Mouse (Mus musculus): ENCODE measurements around the gene Dnase1. TPM values are rescaled to one million over a fixed set of nuclear protein-coding genes. Genes with fewer than 3 reads are reported as not detected.

Dnase1 gene
- total and polyA plus RNA-seq, 3 experiments, result 0.81 to 7.7 TPM; not detected in 1

GRCm38 (mm10) chr16:4041646-4042045, 4.9 kb downstream of the Dnase1 start:
- no peak overlapping the region for H3K9ac ChIP-seq (ENCODE audit: control insufficient read depth, low read depth, low read length, poor library complexity, severe bottlenecking)
- no peaks in the 10 kb centered on the region for H3K79me2 ChIP-seq (ENCODE audit: control insufficient read depth, insufficient read depth, low read length, poor library complexity)
- peaks cover 0 to 4% of the 10 kb centered on the region in 2 experiments; a peak in 2 of 4 replicates for H3K36me3 ChIP-seq (ENCODE audit: control insufficient read depth in 1 of 2, insufficient read depth in 2 of 2, low read length in 2 of 2)
- H3K4me3 ChIP-seq (ENCODE audit: control insufficient read depth in 1 of 2, insufficient read depth in 1 of 2, low read depth in 2 of 2, low read length in 2 of 2), result no peak overlapping the region
- H3K27ac ChIP-seq (ENCODE audit: control insufficient read depth, low read depth, low read length), result no peak overlapping the region
- no peaks in the 10 kb centered on the region for H3K4me1 ChIP-seq (ENCODE audit: control insufficient read depth in 1 of 2, insufficient read depth in 2 of 2, low read length in 2 of 2)
- H3K27me3 ChIP-seq (ENCODE audit: control insufficient read depth in 1 of 2, insufficient read depth in 2 of 2, low read length in 2 of 2), result no peaks in the 10 kb centered on the region
- no peak for DNase-seq (ENCODE audit: low read depth, low spot score)
- no peaks in the 10 kb centered on the region for H3K9me3 ChIP-seq (replicated peaks; ENCODE audit: insufficient read depth, low read length)
- no peak for TF ChIP-seq USF1 (IDR thresholded peaks at IDR 0.05; ENCODE audit: low read depth, low read length)
- TF ChIP-seq GATA1 (IDR thresholded peaks at IDR 0.05; ENCODE audit: low read depth, low read length), result no peak
- no peak for TF ChIP-seq ZKSCAN1 (IDR thresholded peaks at IDR 0.05; ENCODE audit: low read depth, low read length)
- TF ChIP-seq NRF1 (IDR thresholded peaks at IDR 0.05; ENCODE audit: insufficient read depth, low read depth, low read length, poor library complexity, severe bottlenecking), result no peak
- no peak for TF ChIP-seq POLR2AphosphoS5 (IDR thresholded peaks at IDR 0.05; ENCODE audit: borderline replicate concordance, low read depth, low read length)
- TF ChIP-seq CHD2 (IDR thresholded peaks at IDR 0.05; ENCODE audit: low read length), result no peak
- TF ChIP-seq RCOR1 (IDR thresholded peaks at IDR 0.05; ENCODE audit: low read depth, low read length), result no peak
- no peak for TF ChIP-seq MAZ (IDR thresholded peaks at IDR 0.05; ENCODE audit: low read depth, low read length)
- TF ChIP-seq SIN3A (IDR thresholded peaks at IDR 0.05; ENCODE audit: low read length), result no peak
- no peak for TF ChIP-seq CTCF (IDR thresholded peaks at IDR 0.05 in 2 of 3, conservative IDR thresholded peaks at IDR 0.05 in 1 of 3; ENCODE audit: control insufficient read depth in 1 of 3, insufficient read depth in 1 of 3, low read depth in 2 of 3, low read length in 3 of 3, poor library complexity in 1 of 3, severe bottlenecking in 1 of 3)
- no peak for TF ChIP-seq MYB (IDR thresholded peaks at IDR 0.05; ENCODE audit: low read depth, low read length)
- TF ChIP-seq TBP (IDR thresholded peaks at IDR 0.05; ENCODE audit: low read depth, low read length), result no peak
- TF ChIP-seq TAL1 (IDR thresholded peaks at IDR 0.05; ENCODE audit: low read length), result no peak
- TF ChIP-seq ZC3H11A (IDR thresholded peaks at IDR 0.05; ENCODE audit: low read depth, low read length), result no peak
- no peak for TF ChIP-seq NELFE (IDR thresholded peaks at IDR 0.05; ENCODE audit: low read depth, low read length)
- no peak for TF ChIP-seq EP300 (IDR thresholded peaks at IDR 0.05; ENCODE audit: low read depth in 1 of 2, low read length in 2 of 2)
- no peak for TF ChIP-seq GABPA (IDR thresholded peaks at IDR 0.05; ENCODE audit: low read depth, low read length)

- peaks cover 0 to 9% of the 10 kb centered on the region in 2 experiments; a peak in 2 of 4 replicates for H3K36me3 ChIP-seq (ENCODE audit: control insufficient read depth in 1 of 2, insufficient read depth in 2 of 2, low read length in 2 of 2)
- H3K4me3 ChIP-seq (ENCODE audit: control insufficient read depth in 1 of 2, insufficient read depth in 1 of 2, low read depth in 2 of 2, low read length in 2 of 2), result no peak overlapping the region
- no peak overlapping the region for H3K9ac ChIP-seq (ENCODE audit: control insufficient read depth, low read depth, low read length, poor library complexity, severe bottlenecking)
- no peaks in the 10 kb centered on the region for H3K79me2 ChIP-seq (ENCODE audit: control insufficient read depth, insufficient read depth, low read length, poor library complexity)
- no peaks in the 10 kb centered on the region for H3K9me3 ChIP-seq (replicated peaks; ENCODE audit: insufficient read depth, low read length)
- no peaks in the 10 kb centered on the region for H3K27me3 ChIP-seq (ENCODE audit: control insufficient read depth in 1 of 2, insufficient read depth in 2 of 2, low read length in 2 of 2)
- no peak for DNase-seq (ENCODE audit: low read depth, low spot score)
- H3K4me1 ChIP-seq (ENCODE audit: control insufficient read depth in 1 of 2, insufficient read depth in 2 of 2, low read length in 2 of 2), result no peaks in the 10 kb centered on the region
- no peak for TF ChIP-seq KAT2A (conservative IDR thresholded peaks at IDR 0.05; ENCODE audit: low read depth, low read length)
- H3K27ac ChIP-seq (ENCODE audit: control insufficient read depth, low read depth, low read length), result no peak overlapping the region
Measured at GRCm38 (mm10) chr16:4044093-4044492, 7.4 kb downstream of the Dnase1 start.
